8 mouse cellular contexts compared by ENCODE assay signal in the genomic region with DNA sequence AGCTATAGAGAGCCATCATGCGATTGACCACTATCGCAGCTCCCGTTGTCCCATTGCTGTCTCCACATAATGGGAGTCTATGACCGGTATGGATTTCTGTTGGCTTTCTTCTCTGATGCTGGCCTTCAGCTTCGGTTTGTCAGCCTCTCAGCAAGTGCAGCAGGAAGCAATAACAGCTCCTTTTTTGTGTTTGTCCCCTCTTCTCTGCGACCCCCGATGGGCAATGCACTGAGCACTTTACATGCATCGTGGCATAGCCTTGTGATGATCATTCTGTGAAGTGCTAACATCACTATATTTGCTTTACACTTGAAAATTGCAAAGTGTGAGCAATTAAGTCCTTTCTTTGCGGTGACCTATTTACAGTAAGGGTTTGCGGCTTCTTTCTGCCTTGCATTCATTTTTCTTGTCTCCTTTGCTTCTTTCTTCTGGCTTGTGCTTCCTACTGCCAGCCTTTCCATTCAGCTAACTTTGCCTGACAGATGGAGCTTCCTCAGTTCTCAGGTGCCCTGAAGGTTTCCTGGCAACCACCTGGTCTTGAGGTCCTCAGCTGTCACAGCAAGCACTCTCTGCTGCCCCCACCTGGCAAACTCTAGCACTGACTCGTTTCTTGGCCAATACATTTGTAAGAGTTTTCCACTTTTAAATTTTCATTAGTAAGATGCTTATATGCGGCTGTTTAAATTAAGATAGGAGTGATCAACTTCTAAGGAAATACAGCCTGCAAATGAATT.
DNase-seq lines count a peak whose midpoint lies in the region; ATAC-seq and TF ChIP-seq lines count a peak whose summit lies in the region.

No protein-coding gene starts in this region.

- no peaks in the 10 kb centered on the region for H3K36me3 ChIP-seq in intestine, postnatal 0 days (ENCODE audit: control insufficient read depth, insufficient read depth)
- no peaks in the 10 kb centered on the region for H3K36me3 ChIP-seq in intestine, embryonic 16.5 days (ENCODE audit: control insufficient read depth, insufficient read depth, low read length)

- peak; percentile 65 to 71 for DNase-seq in adrenal gland, adult 18-20 months (ENCODE audit: low spot score in 2 of 2)
- peak; percentile 80 for DNase-seq in embryo, embryonic 10 days (ENCODE audit: low spot score)
- DNase-seq in heart, adult 8-10 months (ENCODE audit: low spot score): peak; percentile 40
- DNase-seq in left cerebral cortex, adult 11 months (ENCODE audit: low spot score): peak; percentile 54
- DNase-seq in mesoderm, embryonic 11.5 days (ENCODE audit: low read depth, low spot score): peak; percentile 63
- peak; percentile 62 for DNase-seq in thymus, postnatal 0 days (ENCODE audit: low spot score)

- 84% methylated on average over 12 of the region's 12 CpGs for WGBS in intestine, postnatal 0 days
- 83% methylated on average over 12 of the region's 12 CpGs for WGBS in intestine, embryonic 16.5 days

- no peak overlapping the region for H3K4me3 ChIP-seq in intestine, postnatal 0 days (ENCODE audit: low read depth, low read length)
- H3K4me3 ChIP-seq in intestine, embryonic 16.5 days (ENCODE audit: low read length): no peak overlapping the region

- no peaks in the 10 kb centered on the region for H3K27me3 ChIP-seq in intestine, postnatal 0 days (replicated peaks; ENCODE audit: control insufficient read depth, insufficient read depth, low read length)
- no peaks in the 10 kb centered on the region for H3K27me3 ChIP-seq in intestine, embryonic 16.5 days (replicated peaks; ENCODE audit: control insufficient read depth, insufficient read depth, low read length)

- TF ChIP-seq CTCF in intestine, postnatal 0 days (IDR thresholded peaks at IDR 0.05; ENCODE audit: low read depth): peak; percentile 94

- H3K9me3 ChIP-seq in intestine, postnatal 0 days (ENCODE audit: control insufficient read depth): no peaks in the 10 kb centered on the region
- no peaks in the 10 kb centered on the region for H3K9me3 ChIP-seq in intestine, embryonic 16.5 days (ENCODE audit: control insufficient read depth, low read length)

- no peak for ATAC-seq in intestine, postnatal 0 days
- ATAC-seq in intestine, embryonic 16.5 days: no peak

- no peak overlapping the region for H3K27ac ChIP-seq in intestine, postnatal 0 days (ENCODE audit: low read depth, low read length)
- H3K27ac ChIP-seq in intestine, embryonic 16.5 days (ENCODE audit: low read length): no peak overlapping the region

- H3K4me1 ChIP-seq in intestine, postnatal 0 days (replicated peaks; ENCODE audit: control insufficient read depth, insufficient read depth, low read length): no peaks in the 10 kb centered on the region
- H3K4me1 ChIP-seq in intestine, embryonic 16.5 days (ENCODE audit: control insufficient read depth, insufficient read depth, low read length): no peaks in the 10 kb centered on the region

- H3K4me2 ChIP-seq in intestine, postnatal 0 days (replicated peaks; ENCODE audit: low read depth): no peak overlapping the region
- H3K4me2 ChIP-seq in intestine, embryonic 16.5 days (ENCODE audit: low read depth, low read length): no peak overlapping the region

- no peak overlapping the region for H3K9ac ChIP-seq in intestine, postnatal 0 days (ENCODE audit: low read depth, low read length)
- no peak overlapping the region for H3K9ac ChIP-seq in intestine, embryonic 16.5 days (ENCODE audit: low read depth, low read length)
